Mouse (Mus musculus) erythroblast, embryonic 14.5 days (primary cell): Measurements from ENCODE around the gene Cacnb1.

Experiments used
- GATA1 ChIP-seq: IDR thresholded peaks from 2 replicates; pipeline ENCODE4 v1.6.1; 2012; ENCODE audit warnings: low read length, inconsistent platforms, mixed read lengths
- TAL1 ChIP-seq: IDR thresholded peaks from 3 replicates; pipeline ENCODE4 v1.6.1; 2012; ENCODE audit warnings: low read length, inconsistent platforms, mixed read lengths

DNA sequence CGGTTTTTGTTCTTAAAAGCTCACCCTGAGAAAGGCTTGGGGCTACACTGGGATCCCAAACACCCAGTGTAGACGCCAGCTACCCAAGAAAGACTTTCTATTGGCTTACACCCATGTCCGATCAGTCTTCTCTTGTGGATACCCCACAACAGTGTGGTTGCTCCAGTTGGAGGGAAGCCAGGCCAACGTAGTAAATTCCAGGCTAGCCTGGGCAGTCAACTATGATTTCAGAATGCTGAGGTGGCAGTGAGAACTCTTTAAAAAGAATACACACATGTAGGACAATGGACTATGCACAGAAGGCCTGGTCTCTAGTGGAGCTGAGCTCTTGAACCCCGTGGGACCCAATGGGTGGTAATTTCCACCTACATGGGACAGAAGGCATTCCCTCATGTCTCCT is 48.1 kb downstream of the Cacnb1 start:
- TF ChIP-seq GATA1 (no peak), TAL1 (no peak)
